Mouse (Mus musculus) gastrocnemius, postnatal 36 days (tissue): ENCODE measurements at regions not wholly inside any gene's neighbourhood (a gene's known extent, or its start where the extent isn't known, plus 50 kb on each side); places are given as distances from the start of the nearest gene placed in this dataset.

Experiments used
- DNase-seq, 2 experiments: peaks; one replicate each; pipeline ENCODE4 v3.0.0; 2022
- intact Hi-C: fragments of 180-260 bp; cut with DNase I; formaldehyde crosslinking; loops from one replicate; pipeline ENCODE4 v1.15.1; 2025

GRCm38 (mm10) chrX:13224902-13225301, 55.9 kb upstream of the Ddx3x start:
- intact Hi-C loops = loop anchor here (2.0 kb wide), 1 partner anchor 430 kb away; no protein-coding TSS in a partner anchor

GRCm38 (mm10) chrX:13226429-13226828, 54.3 kb upstream of the Ddx3x start:
- intact Hi-C loops = loop anchor here (2.0 kb wide), 1 partner anchor 286 kb away; no protein-coding TSS in a partner anchor
- DNase-seq = no peak

More at GRCm38 (mm10) chrX:13224902-13225301, 55.9 kb upstream of the Ddx3x start:
- no peak for DNase-seq

- DNase-seq = no peak
- intact Hi-C loops = no loop called here
These were observed 50.7 kb upstream of the Ddx3x start for GRCm38 (mm10) chrX:13229891-13230614.

- intact Hi-C loops = no loop called here
- peak; percentile 49 to 55 for DNase-seq
These were observed 50.1 kb upstream of the Ddx3x start for GRCm38 (mm10) chrX:13230615-13231179.
